Mouse (Mus musculus) Patski (cell line): ENCODE data around the gene Pomt1. TPM values are rescaled to one million over a fixed set of nuclear protein-coding genes. Genes with fewer than 3 reads are reported as not detected.

Source experiments
- ATAC-seq: fragments of 100-300 bp; one replicate; pipeline ENCODE4 v1.8.0; 2021
- CTCF ChIA-PET: fragments of 350-600 bp; sonication (Branson Sonifier 250); formaldehyde crosslinking; loops from one replicate; lab custom pipeline; 2022; ENCODE audit warnings: inconsistent platforms; lab: Charles Lee
- POLR2A ChIA-PET: fragments of 350-600 bp; sonication (Branson Sonifier 250); formaldehyde crosslinking; loops from one replicate; lab custom pipeline; 2022; ENCODE audit warnings: antibody characterized with exemption, inconsistent platforms; lab: Charles Lee
- DNase-seq: peaks from one replicate; pipeline ENCODE4 v3.0.0-alpha.2; 2011; ENCODE audit warnings: low read depth, low spot score
- H3K27me3 ChIP-seq: fragments of 371-371 bp; one replicate; pipeline ENCODE4 v1.5.1; 2021
- CTCF ChIP-seq: fragments of 100-300 bp; IDR thresholded peaks from one replicate; pipeline ENCODE4 v1.5.1; 2021
- in situ Hi-C: fragments of 300-500 bp; cut with MboI; formaldehyde crosslinking; loops from 3 replicates; pipeline ENCODE4 v1.11.1; 2018; ENCODE audit warnings: low pct_unique_long_range_greater_than_20kb, mixed read lengths
- polyA plus RNA-seq: library from polyadenylated mRNA; unstranded; gene quantifications from one replicate; pipeline ENCODE4 v1.2.3, GENCODE M21; 2021

Gene Pomt1
- polyA plus RNA-seq, 1 experiment from 2014 or later = 32.1 TPM

- no peak for TF ChIP-seq CTCF
- no peaks in the 10 kb centered on the region for H3K27me3 ChIP-seq
- ChIA-PET POLR2A (no interaction called here), CTCF (no interaction called here)
- no peak for ATAC-seq
- in situ Hi-C loops = no loop called here
- DNase-seq = no peak
Observed at GRCm38 (mm10) chr2:32299469-32299868, 63.1 kb downstream of the Pomt1 start.

GRCm38 (mm10) chr2:32302952-32303351, 66.6 kb downstream of the Pomt1 start:
- in situ Hi-C loops = no loop called here
- no peaks in the 10 kb centered on the region for H3K27me3 ChIP-seq
- ChIA-PET CTCF (interaction anchor here (0.8 to 1.6 kb wide), 4 partner anchors 10 to 60 kb away, joined by 3 read pairs; no protein-coding TSS in a partner anchor), POLR2A (no interaction called here)
- ATAC-seq (no peak), DNase-seq (no peak)
- TF ChIP-seq CTCF = no peak

- in situ Hi-C loops = no loop called here
- DNase-seq (no peak), ATAC-seq (peak; percentile 28)
- CTCF ChIA-PET = interaction anchor here (1.0 to 1.8 kb wide), 9 partner anchors 9 to 182 kb away, joined by 3 to 10 read pairs (median 4); no protein-coding TSS in a partner anchor
- POLR2A ChIA-PET = interaction anchor here (0.8 to 1.8 kb wide), 3 partner anchors 8 to 14 kb away, joined by 3 to 7 read pairs (median 3); no protein-coding TSS in a partner anchor
- no peak for TF ChIP-seq CTCF
- no peaks in the 10 kb centered on the region for H3K27me3 ChIP-seq
Observed at GRCm38 (mm10) chr2:32304145-32304832, 67.9 kb downstream of the Pomt1 start.

Other genes with a start within 250 kb of the Pomt1 start
- gene Fam78a, start 151.7 kb upstream of the Pomt1 start, polyA plus RNA-seq = 0.08 TPM
- 0.05 TPM for gene Plpp7, start 141.1 kb upstream of the Pomt1 start, polyA plus RNA-seq
- 81.9 TPM for gene Prrc2b, start 85.5 kb upstream of the Pomt1 start, polyA plus RNA-seq
- gene Uck1, start 23.6 kb downstream of the Pomt1 start, polyA plus RNA-seq = 67.5 TPM
- 70.8 TPM for gene Golga2, start 50.8 kb downstream of the Pomt1 start, polyA plus RNA-seq
- 400 TPM for gene Swi5, start 51.5 kb downstream of the Pomt1 start, polyA plus RNA-seq
- 69.7 TPM for gene Ciz1, start 115.7 kb downstream of the Pomt1 start, polyA plus RNA-seq
- 18.0 TPM for gene Dnm1, start 116.7 kb downstream of the Pomt1 start, polyA plus RNA-seq
- gene 1110008P14Rik, start 145.3 kb downstream of the Pomt1 start, polyA plus RNA-seq = 89.4 TPM
- gene Lcn2, start 151.7 kb downstream of the Pomt1 start, polyA plus RNA-seq = 98.7 TPM
- 53.1 TPM for gene Ptges2, start 159.3 kb downstream of the Pomt1 start, polyA plus RNA-seq
- gene Naif1, start 213.9 kb downstream of the Pomt1 start, polyA plus RNA-seq = 5.9 TPM
- gene Slc25a25, start 214.9 kb downstream of the Pomt1 start, polyA plus RNA-seq = 18.5 TPM